Mouse (Mus musculus) MEL (cell line): ENCODE measurements around the gene Spsb1. TPM values are rescaled to one million over a fixed set of nuclear protein-coding genes. Genes with fewer than 3 reads are reported as not detected.

Experiments
- DNase-seq: peaks from one replicate; pipeline ENCODE4 v3.0.0; 2011; ENCODE audit warnings: low read depth, low spot score
- H3K27ac ChIP-seq: 2 replicates; pipeline ENCODE4 v1.5.1; 2012; ENCODE audit warnings: low read depth, mild to moderate bottlenecking, control low read depth, low read length, moderate library complexity; ENCODE audit not compliant: control insufficient read depth
- H3K27me3 ChIP-seq, 2 experiments: fragments of 150-350 bp in 1 of 2; sonication (generic) in 1 of 2; 2 replicates each; pipeline ENCODE4 v1.6.1; 2012; ENCODE audit warnings: low read length in 2 of 2, mild to moderate bottlenecking in 2 of 2, improper control_type of control experiment in 1 of 2, moderate library complexity in 1 of 2; ENCODE audit not compliant: insufficient read depth in 2 of 2, control insufficient read depth in 1 of 2
- H3K36me3 ChIP-seq, 2 experiments: 2 replicates each; pipeline ENCODE4 v1.6.1; 2012 to 2014; ENCODE audit warnings: low read length in 2 of 2, improper control_type of control experiment in 1 of 2, inconsistent platforms in 1 of 2, mild to moderate bottlenecking in 1 of 2; ENCODE audit not compliant: insufficient read depth in 2 of 2, control insufficient read depth in 1 of 2
- H3K4me1 ChIP-seq, 2 experiments: fragments of 150-350 bp in 1 of 2; sonication (generic) in 1 of 2; 2 replicates each; pipeline ENCODE4 v1.6.1; 2012; ENCODE audit warnings: low read length in 2 of 2, improper control_type of control experiment in 1 of 2, mild to moderate bottlenecking in 1 of 2; ENCODE audit not compliant: insufficient read depth in 2 of 2, control insufficient read depth in 1 of 2
- H3K4me3 ChIP-seq, 2 experiments: fragments of 150-350 bp in 1 of 2; sonication (generic) in 1 of 2; 2 replicates each; pipeline ENCODE4 v1.5.1; 2012; ENCODE audit warnings: low read depth in 2 of 2, low read length in 2 of 2, mild to moderate bottlenecking in 2 of 2, moderate library complexity in 2 of 2, control low read depth in 1 of 2, improper control_type of control experiment in 1 of 2; ENCODE audit not compliant: control insufficient read depth in 1 of 2, insufficient read depth in 1 of 2
- H3K79me2 ChIP-seq: 2 replicates; pipeline ENCODE4 v1.6.1; 2012; ENCODE audit warnings: mild to moderate bottlenecking, low read length, moderate library complexity; ENCODE audit not compliant: control insufficient read depth, poor library complexity, insufficient read depth
- H3K9ac ChIP-seq: 2 replicates; pipeline ENCODE4 v1.6.1; 2012; ENCODE audit warnings: low read depth, mild to moderate bottlenecking, control low read depth, low read length, moderate library complexity; ENCODE audit not compliant: control insufficient read depth, poor library complexity, severe bottlenecking
- H3K9me3 ChIP-seq: fragments of 150-350 bp; sonication (generic); replicated peaks from 2 replicates; pipeline ENCODE4 v1.6.1; 2012; ENCODE audit warnings: mild to moderate bottlenecking, low read length, improper control_type of control experiment, moderate library complexity; ENCODE audit not compliant: insufficient read depth
- BHLHE40 ChIP-seq: IDR thresholded peaks from 2 replicates; pipeline ENCODE4 v1.6.1; 2012; ENCODE audit warnings: low read depth, mild to moderate bottlenecking, inconsistent platforms, low read length, improper control_type of control experiment, borderline replicate concordance
- CTCF ChIP-seq, 3 experiments: IDR thresholded peaks in 2 of 3; conservative IDR thresholded peaks in 1 of 3; 2 replicates each; pipeline ENCODE4 v1.5.1; 2011 to 2012; ENCODE audit warnings: low read length in 3 of 3, low read depth in 2 of 3, mild to moderate bottlenecking in 2 of 3, improper control_type of control experiment in 1 of 3, inconsistent platforms in 1 of 3, mixed read lengths in 1 of 3, moderate library complexity in 1 of 3; ENCODE audit not compliant: control insufficient read depth in 1 of 3, insufficient read depth in 1 of 3, poor library complexity in 1 of 3, severe bottlenecking in 1 of 3
- E2F4 ChIP-seq: IDR thresholded peaks from 2 replicates; pipeline ENCODE4 v1.6.1; 2011; ENCODE audit warnings: low read depth, low read length, improper control_type of control experiment, borderline replicate concordance
- ELF1 ChIP-seq: IDR thresholded peaks from 2 replicates; pipeline ENCODE4 v1.6.1; 2014; ENCODE audit warnings: low read depth, mild to moderate bottlenecking, inconsistent platforms, low read length, improper control_type of control experiment, moderate library complexity
- EP300 ChIP-seq, 2 experiments: IDR thresholded peaks; 2 replicates each; pipeline ENCODE4 v1.6.1; 2011; ENCODE audit warnings: improper control_type of control experiment in 2 of 2, low read length in 2 of 2, low read depth in 1 of 2, mild to moderate bottlenecking in 1 of 2
- GATA1 ChIP-seq: IDR thresholded peaks from 2 replicates; pipeline ENCODE4 v1.6.1; 2011; ENCODE audit warnings: low read depth, low read length, improper control_type of control experiment
- JUND ChIP-seq: IDR thresholded peaks from 2 replicates; pipeline ENCODE4 v1.6.1; 2011; ENCODE audit warnings: low read depth, mild to moderate bottlenecking, improper control_type of control experiment, low read length
- NELFE ChIP-seq: IDR thresholded peaks from 2 replicates; pipeline ENCODE4 v1.6.1; 2011; ENCODE audit warnings: low read depth, low read length, improper control_type of control experiment
- NRF1 ChIP-seq: IDR thresholded peaks from 2 replicates; pipeline ENCODE4 v1.6.1; 2014; ENCODE audit warnings: low read depth, mild to moderate bottlenecking, inconsistent platforms, low read length, improper control_type of control experiment, moderate library complexity; ENCODE audit not compliant: poor library complexity, insufficient read depth, severe bottlenecking
- POLR2A ChIP-seq, 2 experiments: IDR thresholded peaks; 2 replicates each; pipeline ENCODE4 v1.6.1; 2011 to 2012; ENCODE audit warnings: low read length in 2 of 2, mild to moderate bottlenecking in 2 of 2, control low read depth in 1 of 2, improper control_type of control experiment in 1 of 2, low read depth in 1 of 2, moderate library complexity in 1 of 2; ENCODE audit not compliant: control insufficient read depth in 1 of 2, insufficient read depth in 1 of 2, poor library complexity in 1 of 2
- POLR2AphosphoS5 ChIP-seq: IDR thresholded peaks from 2 replicates; pipeline ENCODE4 v1.6.1; 2012; ENCODE audit warnings: low read depth, borderline replicate concordance, mild to moderate bottlenecking, inconsistent platforms, low read length, moderate library complexity, mixed read lengths
- RCOR1 ChIP-seq: IDR thresholded peaks from 2 replicates; pipeline ENCODE4 v1.6.1; 2012; ENCODE audit warnings: low read depth, mild to moderate bottlenecking, inconsistent platforms, low read length, improper control_type of control experiment
- SMC3 ChIP-seq: IDR thresholded peaks from 2 replicates; pipeline ENCODE4 v1.6.1; 2011; ENCODE audit warnings: low read depth, low read length, improper control_type of control experiment
- TBP ChIP-seq: IDR thresholded peaks from 2 replicates; pipeline ENCODE4 v1.8.0; 2011; ENCODE audit warnings: low read depth, low read length, improper control_type of control experiment
- TCF12 ChIP-seq: IDR thresholded peaks from 2 replicates; pipeline ENCODE4 v1.6.1; 2014; ENCODE audit warnings: low read depth, mild to moderate bottlenecking, inconsistent platforms, low read length, improper control_type of control experiment, moderate library complexity
- UBTF ChIP-seq: IDR thresholded peaks from 2 replicates; pipeline ENCODE4 v1.6.1; 2012; ENCODE audit warnings: low read depth, mild to moderate bottlenecking, inconsistent platforms, low read length, improper control_type of control experiment, moderate library complexity, borderline replicate concordance; ENCODE audit not compliant: insufficient read depth
- USF1 ChIP-seq: IDR thresholded peaks from 2 replicates; pipeline ENCODE4 v1.6.1; 2014; ENCODE audit warnings: low read depth, mild to moderate bottlenecking, inconsistent platforms, low read length, improper control_type of control experiment, moderate library complexity
- ZC3H11A ChIP-seq: IDR thresholded peaks from 2 replicates; pipeline ENCODE4 v1.6.1; 2012; ENCODE audit warnings: low read depth, mild to moderate bottlenecking, inconsistent platforms, low read length, improper control_type of control experiment
- ZKSCAN1 ChIP-seq: IDR thresholded peaks from 2 replicates; pipeline ENCODE4 v1.6.1; 2012; ENCODE audit warnings: low read depth, mild to moderate bottlenecking, inconsistent platforms, low read length, improper control_type of control experiment, moderate library complexity
- ZMIZ1 ChIP-seq: IDR thresholded peaks from 2 replicates; pipeline ENCODE4 v1.6.1; 2012; ENCODE audit warnings: low read depth, mild to moderate bottlenecking, inconsistent platforms, low read length, improper control_type of control experiment, moderate library complexity
- polyA plus RNA-seq, 2 experiments: library from polyadenylated mRNA; stranded (reverse) in 1 of 2; unstranded in 1 of 2; fragments of >175 nt in 1 of 2; fragments of >200 nt in 1 of 2; gene quantifications; 2 replicates each; pipeline versions ENCODE4 v1.2.1 to v1.2.4; 2012; ENCODE audit warnings: low replicate concordance in 2 of 2, low read depth in 1 of 2; ENCODE audit not compliant: insufficient read length in 2 of 2, insufficient read depth in 1 of 2, missing spikeins in 1 of 2
- total RNA-seq: library from RNA; depleted of rRNA; stranded (reverse); fragments of 300-350 nt; gene quantifications from 2 replicates; pipeline ENCODE4 v1.2.3, GENCODE M21; 2012

Spsb1 gene
- total and polyA plus RNA-seq, 3 experiments: 0.12 to 0.25 TPM; not detected in 1

- Histone ChIP-seq H3K4me3 (no peak overlapping the region), H3K27ac (no peak overlapping the region), H3K79me2 (no peaks in the 10 kb centered on the region), H3K9ac (no peak overlapping the region), H3K4me1 (no peaks in the 10 kb centered on the region), H3K36me3 (no peaks in the 10 kb centered on the region), H3K27me3 (peaks cover 0 to 3% of the 10 kb centered on the region in 2 experiments; a peak in 1 of 4 replicates), H3K9me3 (no peaks in the 10 kb centered on the region)
- TF ChIP-seq NELFE: no peak
- TF ChIP-seq USF1: no peak
- no peak for TF ChIP-seq TBP
- TF ChIP-seq TCF12: no peak
- TF ChIP-seq GATA1: no peak
- TF ChIP-seq EP300 (IDR thresholded peaks at IDR 0.05; ENCODE audit: low read depth in 1 of 2, low read length in 2 of 2): no peak
- TF ChIP-seq UBTF: no peak
- no peak for DNase-seq
Measured at GRCm38 (mm10) chr4:149913709-149914370, 41.0 kb downstream of the Spsb1 start.

- Histone ChIP-seq H3K9ac (no peak overlapping the region), H3K27ac (no peak overlapping the region), H3K27me3 (peaks cover 0 to 3% of the 10 kb centered on the region in 2 experiments; a peak in 1 of 4 replicates), H3K4me3 (no peak overlapping the region), H3K4me1 (no peaks in the 10 kb centered on the region), H3K9me3 (no peaks in the 10 kb centered on the region), H3K79me2 (no peaks in the 10 kb centered on the region), H3K36me3 (no peaks in the 10 kb centered on the region)
- DNase-seq: no peak
- no peak for TF ChIP-seq ZKSCAN1
- TF ChIP-seq E2F4: no peak
- TF ChIP-seq UBTF: no peak
- TF ChIP-seq EP300 (IDR thresholded peaks at IDR 0.05; ENCODE audit: low read depth in 1 of 2, low read length in 2 of 2): no peak
- no peak for TF ChIP-seq CTCF (IDR thresholded peaks at IDR 0.05 in 2 of 3, conservative IDR thresholded peaks at IDR 0.05 in 1 of 3; ENCODE audit: control insufficient read depth in 1 of 3, insufficient read depth in 1 of 3, low read depth in 2 of 3, low read length in 3 of 3, poor library complexity in 1 of 3, severe bottlenecking in 1 of 3)
- TF ChIP-seq RCOR1: no peak
- TF ChIP-seq BHLHE40: no peak
- TF ChIP-seq JUND: no peak
- no peak for TF ChIP-seq POLR2A (IDR thresholded peaks at IDR 0.05; ENCODE audit: control insufficient read depth in 1 of 2, insufficient read depth in 1 of 2, low read depth in 1 of 2, low read length in 2 of 2, poor library complexity in 1 of 2)
- no peak for TF ChIP-seq NRF1
- no peak for TF ChIP-seq ZMIZ1
- no peak for TF ChIP-seq SMC3
- no peak for TF ChIP-seq ZC3H11A
- TF ChIP-seq ELF1: no peak
- TF ChIP-seq TCF12: no peak
- no peak for TF ChIP-seq POLR2AphosphoS5
Measured at GRCm38 (mm10) chr4:149912451-149912850, 42.4 kb downstream of the Spsb1 start.
